Mouse (Mus musculus) intestine, embryonic 15.5 days (tissue): Measurements from ENCODE around the gene Pax6. TPM values are rescaled to one million over a fixed set of nuclear protein-coding genes. Genes with fewer than 3 reads are reported as not detected.
A peak's percentile ranks its signal among the peaks of the same experiment; 100 is the strongest.

ENCODE experiments used
- ATAC-seq: fragments of 200-750 bp; cut with Nextera tagmentation; 2 replicates; pipeline ENCODE4 v1.8.0; 2017; ENCODE audit warnings: moderate TSS enrichment, moderate library complexity
- H3K27ac ChIP-seq: fragments of 300-500 bp; sonication (generic); 2 replicates; pipeline ENCODE4 v1.5.1; 2015; ENCODE audit warnings: mild to moderate bottlenecking, inconsistent platforms
- H3K27me3 ChIP-seq: fragments of 300-500 bp; sonication (generic); replicated peaks from 2 replicates; pipeline ENCODE4 v1.6.1; 2015; ENCODE audit warnings: inconsistent platforms
- H3K36me3 ChIP-seq: fragments of 300-500 bp; sonication (generic); 2 replicates; pipeline ENCODE4 v1.6.1; 2015; ENCODE audit warnings: inconsistent platforms
- H3K4me1 ChIP-seq: fragments of 300-500 bp; sonication (generic); replicated peaks from 2 replicates; pipeline ENCODE4 v1.6.1; 2015; ENCODE audit warnings: inconsistent platforms
- H3K4me2 ChIP-seq: fragments of 300-500 bp; sonication (generic); replicated peaks from 2 replicates; pipeline ENCODE4 v1.6.1; 2015; ENCODE audit warnings: mild to moderate bottlenecking, inconsistent platforms
- H3K4me3 ChIP-seq: fragments of 300-500 bp; sonication (generic); replicated peaks from 2 replicates; pipeline ENCODE4 v1.5.1; 2015; ENCODE audit warnings: inconsistent platforms
- H3K9ac ChIP-seq: fragments of 300-500 bp; sonication (generic); 2 replicates; pipeline ENCODE4 v1.6.1; 2015; ENCODE audit warnings: inconsistent platforms
- H3K9me3 ChIP-seq: fragments of 300-500 bp; sonication (generic); 2 replicates; pipeline ENCODE4 v1.6.1; 2016; ENCODE audit warnings: inconsistent platforms
- WGBS: fragments of 180-500 bp; shearing (Covaris S2); methylation state at CpG from one replicate; pipeline ENCODE4 v1.1.7; 2015; 5-methylcytosine and 5-hydroxymethylcytosine counted together
- polyA plus RNA-seq: library from polyadenylated mRNA; unstranded; fragments of >200 nt; fragmentation: Nextera tagmentation; extraction: Ambion mirVana; gene quantifications from 2 replicates; pipeline ENCODE4 v1.2.1, GENCODE M21; 2015

Pax6 gene
- polyA plus RNA-seq, 1 experiment from 2014 or later, result 2.8 TPM

DNA sequence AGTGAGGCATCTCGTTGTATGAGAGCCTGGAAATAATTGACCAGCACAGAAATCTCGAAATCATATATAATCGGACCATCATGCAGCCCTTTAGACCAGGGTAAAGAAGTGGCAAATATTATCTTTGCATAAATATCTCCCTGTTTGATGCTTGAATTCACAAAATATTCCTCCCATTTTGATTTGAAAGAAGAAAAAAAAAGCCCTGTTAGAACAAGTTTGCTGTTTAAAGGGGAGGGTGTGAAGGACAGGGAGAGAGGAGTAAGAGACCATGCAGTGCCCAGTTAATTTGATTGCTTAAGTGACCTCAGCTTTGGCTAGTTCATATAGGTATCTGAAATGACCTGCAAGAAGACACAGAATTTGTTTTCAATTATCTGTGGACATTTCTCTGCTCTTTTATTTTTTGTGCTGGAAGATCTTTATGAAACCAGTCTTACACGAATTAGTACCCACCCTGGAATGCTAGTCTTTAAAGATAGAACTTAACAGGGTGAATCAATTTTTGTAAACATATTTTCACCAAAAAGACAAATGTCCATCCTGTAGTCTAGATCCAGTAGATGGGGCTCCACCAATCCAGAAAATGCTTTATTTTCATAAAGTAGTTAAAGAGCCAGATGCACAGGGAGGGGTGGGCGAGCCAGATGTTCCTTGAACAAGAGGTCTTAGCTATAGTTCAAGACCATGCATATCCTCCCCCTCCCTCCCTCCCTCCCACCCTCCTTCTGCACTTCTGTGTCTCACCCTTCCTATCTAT lies 3.0 kb upstream of the Pax6 start:
- peaks cover 17% of the 10 kb centered on the region for H3K4me1 ChIP-seq
- H3K4me2 ChIP-seq, result no peak overlapping the region
- no peaks in the 10 kb centered on the region for H3K9me3 ChIP-seq
- H3K27me3 ChIP-seq, result peaks cover 99% of the 10 kb centered on the region
- H3K27ac ChIP-seq, result no peak overlapping the region
- no peak overlapping the region for H3K9ac ChIP-seq
- 8% methylated on average over 5 of the region's 5 CpGs for WGBS
- no peak for ATAC-seq
- H3K4me3 ChIP-seq, result no peak overlapping the region
- no peaks in the 10 kb centered on the region for H3K36me3 ChIP-seq

DNA sequence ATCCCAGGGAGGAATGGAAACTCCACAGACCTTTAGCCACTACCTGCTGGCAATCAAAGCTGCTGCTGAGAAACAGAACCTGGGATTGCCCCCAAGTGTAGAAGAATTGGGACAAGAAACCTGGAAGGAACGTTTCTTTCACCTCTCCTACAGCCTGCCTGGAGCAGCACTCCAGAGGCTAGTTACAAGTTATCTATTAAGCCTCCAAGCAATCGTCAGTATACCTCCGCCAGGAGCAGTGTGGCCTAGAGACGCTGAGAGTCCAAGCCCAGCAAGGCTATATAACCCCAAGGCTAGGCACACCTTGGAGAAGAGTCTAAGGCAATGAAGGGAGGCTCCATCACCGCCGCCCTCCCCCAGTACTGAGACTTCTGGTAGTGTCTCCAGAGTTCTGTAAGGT lies 2.4 kb upstream of the Pax6 start:
- Histone ChIP-seq H3K27me3 (peaks cover 98% of the 10 kb centered on the region), H3K9ac (no peak overlapping the region), H3K27ac (no peak overlapping the region), H3K4me1 (peaks cover 17% of the 10 kb centered on the region), H3K4me2 (0 out of 2 replicates have a peak overlapping the region, but pooled peaks have one; percentile 7), H3K9me3 (no peaks in the 10 kb centered on the region), H3K4me3 (no peak overlapping the region), H3K36me3 (no peaks in the 10 kb centered on the region)
- 3% methylated on average over 6 of the region's 6 CpGs for WGBS
- peak; percentile 16; the same call in 1 of the 2 replicates for ATAC-seq

DNA sequence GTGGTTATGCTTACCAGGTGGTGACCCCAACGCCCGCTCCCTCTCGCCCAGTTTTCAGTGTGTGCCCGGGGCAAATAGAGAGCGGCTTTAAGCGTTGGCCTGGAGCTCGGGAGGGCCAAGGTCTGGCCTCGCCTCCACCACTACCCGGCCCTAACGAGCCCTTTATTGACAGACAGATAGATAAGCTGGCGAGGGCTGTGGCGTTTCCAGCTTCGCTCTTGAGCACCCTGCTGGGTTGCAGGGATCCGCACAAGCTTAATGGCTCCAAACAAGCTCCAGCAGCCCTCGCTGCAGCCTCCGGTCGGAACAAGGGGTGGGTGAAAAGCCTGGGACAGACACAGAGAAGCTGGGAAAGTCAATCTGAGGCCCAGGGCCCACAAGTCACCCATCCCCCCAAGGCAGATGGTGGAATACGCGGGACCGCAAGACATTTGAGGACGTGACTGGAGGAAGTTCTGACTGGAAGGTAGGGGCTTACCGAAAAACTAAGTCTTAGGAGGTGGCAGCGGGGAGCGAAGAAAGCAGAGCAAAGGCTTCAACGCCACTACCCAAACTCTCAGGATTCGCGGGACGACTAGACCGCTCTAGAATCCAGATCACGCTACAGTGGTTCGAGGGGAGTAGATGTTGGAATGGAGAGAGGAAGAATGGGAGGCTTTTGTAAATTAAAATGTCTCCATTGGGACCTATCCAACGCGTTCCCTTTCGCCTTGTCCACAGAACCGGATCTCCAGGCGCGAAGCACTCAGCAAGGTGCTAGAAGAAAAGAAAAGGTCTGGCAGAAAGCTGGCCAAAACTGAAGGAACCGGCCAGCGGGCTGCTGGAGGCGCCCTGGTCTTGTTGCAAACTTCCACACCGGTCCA lies 1.7 kb upstream of the Pax6 start:
- Histone ChIP-seq H3K4me1 (peaks cover 17% of the 10 kb centered on the region), H3K27me3 (peaks cover 98% of the 10 kb centered on the region), H3K27ac (no peak overlapping the region), H3K4me2 (peak overlapping the region; percentile 7; the same call in 1 of the 2 replicates), H3K9me3 (no peaks in the 10 kb centered on the region), H3K4me3 (no peak overlapping the region), H3K36me3 (no peaks in the 10 kb centered on the region), H3K9ac (no peak overlapping the region)
- peak; percentile 60; the same call in 1 of the 2 replicates for ATAC-seq
- 1% methylated on average over 41 of the region's 41 CpGs for WGBS

DNA sequence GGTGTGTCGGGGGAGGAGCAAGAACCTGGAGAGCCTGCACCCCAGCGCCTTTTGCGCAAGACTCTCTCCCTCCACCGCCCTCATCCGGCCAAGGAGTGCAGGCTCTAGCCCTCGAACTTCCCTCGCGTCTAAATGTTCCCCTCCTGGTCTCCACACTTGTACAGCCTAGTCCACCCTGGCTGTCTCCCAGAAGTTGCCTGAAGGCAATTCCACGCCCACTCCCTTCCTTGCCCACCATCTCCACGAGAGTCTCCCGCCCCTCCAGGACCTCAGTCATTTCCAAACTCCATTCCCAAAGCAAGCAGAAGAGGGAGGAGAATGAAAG lies 1.1 kb upstream of the Pax6 start:
- H3K27ac ChIP-seq, result no peak overlapping the region
- no peak overlapping the region for H3K4me2 ChIP-seq
- H3K27me3 ChIP-seq, result peaks cover 98% of the 10 kb centered on the region
- WGBS, result 0% methylated on average over 11 of the region's 11 CpGs
- no peaks in the 10 kb centered on the region for H3K36me3 ChIP-seq
- no peak overlapping the region for H3K4me3 ChIP-seq
- no peak overlapping the region for H3K9ac ChIP-seq
- H3K4me1 ChIP-seq, result peaks cover 17% of the 10 kb centered on the region
- ATAC-seq, result peak; percentile 34; the same call in 1 of the 2 replicates
- H3K9me3 ChIP-seq, result no peaks in the 10 kb centered on the region

DNA sequence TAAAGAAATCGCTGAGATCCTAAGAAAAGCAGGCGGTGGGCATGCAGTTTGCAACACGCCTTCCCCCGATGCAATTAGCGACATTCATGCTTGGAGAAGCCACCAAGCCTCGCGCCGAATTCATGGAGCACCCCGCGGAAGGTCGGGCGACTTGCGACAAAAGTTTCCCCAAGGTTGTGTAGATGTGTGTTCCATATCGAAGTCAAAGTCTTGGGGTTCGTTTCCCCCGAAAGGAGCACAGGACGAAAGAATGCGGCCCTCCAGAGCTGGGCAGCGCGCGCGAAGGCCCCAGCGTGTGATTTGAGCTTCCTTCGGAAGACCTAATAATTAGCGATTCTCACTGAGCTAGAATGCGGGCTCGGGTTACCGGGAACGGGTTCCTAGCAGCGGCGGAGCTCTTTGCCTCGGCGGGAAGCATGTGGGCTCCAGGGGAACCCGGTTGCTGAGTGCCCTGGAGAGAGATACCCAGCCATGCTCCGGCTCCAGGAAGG lies 716 bp downstream of the Pax6 start:
- under 1% methylated on average over 35 of the region's 35 CpGs for WGBS
- ATAC-seq, result no peak
- Histone ChIP-seq H3K9me3 (no peaks in the 10 kb centered on the region), H3K4me2 (no peak overlapping the region), H3K36me3 (no peaks in the 10 kb centered on the region), H3K27me3 (peaks cover 98% of the 10 kb centered on the region), H3K4me1 (peaks cover 24% of the 10 kb centered on the region), H3K4me3 (no peak overlapping the region; the same call in 1 of the 2 replicates), H3K9ac (no peak overlapping the region), H3K27ac (no peak overlapping the region)

DNA sequence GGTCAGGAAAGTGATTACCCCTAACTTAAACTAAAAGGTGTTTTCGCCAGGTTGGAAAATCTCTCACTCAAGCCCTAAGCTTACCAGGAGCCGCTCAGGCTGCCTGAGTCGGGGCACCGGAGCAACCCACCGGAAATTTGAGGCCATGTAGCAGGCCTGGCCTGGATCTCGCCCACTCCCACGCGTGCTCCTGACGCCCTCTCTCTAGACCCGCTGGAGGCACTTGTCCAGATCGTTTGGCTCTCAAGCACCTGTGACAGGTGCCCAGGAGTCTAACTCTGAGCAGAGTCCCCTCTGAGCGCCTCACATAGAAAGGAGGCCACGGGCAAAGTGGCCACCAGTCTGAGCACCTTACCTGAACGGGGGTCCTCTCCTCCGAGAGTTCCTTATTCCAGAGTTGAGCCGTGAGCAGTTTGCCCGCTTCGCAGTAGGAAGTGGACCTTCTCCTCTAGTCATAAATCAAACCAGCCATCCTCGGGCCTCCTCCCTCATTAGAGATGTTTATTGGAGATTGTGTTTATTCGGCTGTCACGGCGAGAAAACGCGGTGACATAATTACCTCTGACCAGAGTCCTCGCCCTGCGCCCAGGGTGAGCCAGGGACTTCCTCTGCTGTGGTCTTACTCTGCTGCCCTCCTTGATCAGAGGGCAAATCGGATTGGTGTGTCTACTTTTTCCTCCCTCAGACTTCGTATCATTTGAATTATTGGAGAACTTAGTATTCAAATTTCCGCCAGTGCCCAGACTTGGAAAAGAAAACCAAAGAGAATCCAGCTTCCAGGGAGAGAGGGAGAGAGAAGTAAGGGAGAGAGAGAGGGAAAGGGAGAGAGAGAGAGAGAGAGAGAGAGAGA lies 1.4 kb downstream of the Pax6 start:
- 0 out of 2 replicates have a peak, but pooled peaks have one; percentile 16 for ATAC-seq
- Histone ChIP-seq H3K9ac (no peak overlapping the region), H3K4me3 (no peak overlapping the region), H3K27ac (no peak overlapping the region), H3K4me1 (peaks cover 30% of the 10 kb centered on the region), H3K36me3 (no peaks in the 10 kb centered on the region), H3K9me3 (no peaks in the 10 kb centered on the region), H3K4me2 (no peak overlapping the region), H3K27me3 (peaks cover 98% of the 10 kb centered on the region)
- under 1% methylated on average over 29 of the region's 29 CpGs for WGBS

DNA sequence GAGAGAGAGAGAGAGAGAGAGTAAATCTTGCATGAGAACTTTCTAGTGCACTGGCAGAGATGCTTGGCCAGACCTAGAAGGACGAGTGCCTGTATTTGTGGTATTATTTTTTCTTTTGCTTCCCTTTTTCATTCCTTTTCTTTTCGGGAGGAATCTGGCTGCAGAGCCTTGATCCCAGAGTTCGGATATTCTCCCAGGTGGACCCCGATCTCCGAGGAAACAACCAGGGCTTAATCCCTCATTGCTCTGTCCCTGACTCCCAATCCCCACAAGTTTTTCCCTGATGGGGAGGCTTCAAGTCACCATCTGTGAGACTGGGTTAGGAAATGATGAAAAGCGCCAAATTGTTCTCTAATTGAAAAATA lies 2.0 kb downstream of the Pax6 start:
- H3K27ac ChIP-seq, result no peak overlapping the region
- H3K36me3 ChIP-seq, result no peaks in the 10 kb centered on the region
- peaks cover 98% of the 10 kb centered on the region for H3K27me3 ChIP-seq
- no peak overlapping the region for H3K9ac ChIP-seq
- ATAC-seq, result no peak
- peaks cover 35% of the 10 kb centered on the region for H3K4me1 ChIP-seq
- no peaks in the 10 kb centered on the region for H3K9me3 ChIP-seq
- H3K4me3 ChIP-seq, result no peak overlapping the region
- H3K4me2 ChIP-seq, result no peak overlapping the region
- 5% methylated on average over 6 of the region's 6 CpGs for WGBS

DNA sequence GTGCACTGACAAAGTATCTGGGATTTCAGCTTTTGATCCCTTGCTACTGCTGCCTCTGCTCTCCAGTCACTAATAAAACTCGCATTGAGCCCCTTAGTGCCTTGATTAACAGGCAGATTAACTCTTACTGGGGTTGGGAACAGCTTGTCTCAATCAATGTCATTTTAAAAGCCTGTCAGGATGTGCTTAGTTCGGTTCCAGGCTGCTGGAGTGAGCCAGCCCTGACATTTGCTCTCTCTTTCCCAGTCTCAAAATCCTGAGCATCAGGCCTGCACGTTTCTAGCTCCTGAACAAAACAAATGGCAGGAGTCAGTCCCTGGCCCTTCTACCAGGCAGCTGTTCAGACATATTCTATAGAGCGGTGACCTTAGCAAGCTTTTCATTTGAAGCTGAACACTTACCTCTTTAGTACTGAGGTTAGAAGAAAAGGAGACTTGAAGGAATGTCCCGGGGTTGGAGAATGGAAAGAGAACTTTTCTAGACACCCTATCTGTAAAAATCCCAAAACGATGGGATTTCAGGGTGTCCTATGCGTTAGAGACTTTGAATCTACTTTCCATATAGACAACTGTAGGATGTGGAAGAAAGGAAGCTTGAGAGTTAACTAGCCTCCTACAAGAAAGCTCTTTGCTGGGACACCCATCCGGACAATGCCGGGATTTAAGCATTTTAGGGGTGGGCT lies 2.6 kb downstream of the Pax6 start:
- ATAC-seq, result no peak
- Histone ChIP-seq H3K9me3 (no peaks in the 10 kb centered on the region), H3K4me3 (no peak overlapping the region), H3K9ac (no peak overlapping the region), H3K27me3 (peaks cover 96% of the 10 kb centered on the region), H3K4me1 (peaks cover 39% of the 10 kb centered on the region), H3K36me3 (no peaks in the 10 kb centered on the region), H3K4me2 (no peak overlapping the region), H3K27ac (no peak overlapping the region)
- WGBS, result 1% methylated on average over 9 of the region's 9 CpGs

DNA sequence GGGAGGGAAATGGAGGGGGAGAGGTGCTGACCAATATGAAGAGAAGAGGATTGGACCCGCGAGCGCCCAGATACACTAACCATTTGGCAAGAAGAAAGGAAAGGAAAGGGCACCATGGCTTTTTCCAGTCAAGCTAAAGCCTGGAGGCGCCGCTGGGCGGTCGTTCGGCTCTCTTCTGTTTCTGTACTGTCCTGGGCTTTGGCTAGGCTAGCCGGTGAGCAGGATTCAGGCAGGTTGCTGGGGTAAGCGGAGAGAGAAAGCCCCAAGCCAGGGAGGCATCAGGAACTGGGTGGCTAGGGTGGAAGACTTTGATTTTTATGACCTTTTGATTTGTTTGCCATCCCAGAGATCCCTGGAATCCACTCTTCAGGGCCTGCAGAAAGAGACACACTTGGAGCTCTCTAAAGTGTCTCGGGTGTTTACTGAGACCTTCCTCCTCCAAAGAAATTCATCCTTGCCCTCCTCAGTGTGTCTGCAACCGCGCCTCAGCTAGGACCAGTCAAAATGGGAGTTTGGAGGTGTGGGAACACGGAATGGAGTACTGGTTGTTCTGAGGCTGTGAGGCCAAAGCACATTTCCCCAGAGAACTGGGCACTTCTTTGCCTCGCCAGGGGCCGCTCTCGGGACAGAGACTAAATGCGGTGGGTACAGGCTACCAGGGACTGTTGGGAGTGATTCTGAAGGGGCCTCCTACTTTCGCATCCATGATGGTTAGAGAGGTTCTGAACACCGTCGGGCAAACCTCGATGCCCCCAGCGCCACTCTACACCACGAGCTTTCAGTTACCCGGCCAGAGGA lies 3.3 kb downstream of the Pax6 start:
- no peak for ATAC-seq
- 1% methylated on average over 25 of the region's 25 CpGs for WGBS
- Histone ChIP-seq H3K27ac (no peak overlapping the region), H3K36me3 (no peaks in the 10 kb centered on the region), H3K9ac (no peak overlapping the region), H3K4me3 (no peak overlapping the region), H3K4me1 (peaks cover 36% of the 10 kb centered on the region), H3K4me2 (no peak overlapping the region), H3K9me3 (no peaks in the 10 kb centered on the region), H3K27me3 (peaks cover 96% of the 10 kb centered on the region)

DNA sequence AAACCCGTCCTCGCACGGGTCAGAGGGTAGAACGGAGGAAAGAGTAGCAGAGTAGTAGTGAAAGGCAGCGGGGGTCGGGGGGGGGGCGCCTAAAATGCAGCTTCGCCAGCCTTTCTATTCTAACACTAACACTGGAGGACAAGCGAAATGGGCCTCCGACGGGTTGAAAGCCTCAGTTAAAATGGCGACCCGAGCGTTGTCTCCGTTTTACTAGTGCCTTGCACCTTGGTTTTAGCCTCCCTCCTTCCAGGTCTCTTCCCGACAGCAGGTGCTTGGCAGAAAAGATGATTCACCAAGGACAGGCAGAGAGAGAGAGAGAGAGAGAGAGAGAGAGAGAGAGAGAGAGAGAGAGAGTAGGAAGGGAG lies 3.9 kb downstream of the Pax6 start:
- no peak for ATAC-seq

DNA sequence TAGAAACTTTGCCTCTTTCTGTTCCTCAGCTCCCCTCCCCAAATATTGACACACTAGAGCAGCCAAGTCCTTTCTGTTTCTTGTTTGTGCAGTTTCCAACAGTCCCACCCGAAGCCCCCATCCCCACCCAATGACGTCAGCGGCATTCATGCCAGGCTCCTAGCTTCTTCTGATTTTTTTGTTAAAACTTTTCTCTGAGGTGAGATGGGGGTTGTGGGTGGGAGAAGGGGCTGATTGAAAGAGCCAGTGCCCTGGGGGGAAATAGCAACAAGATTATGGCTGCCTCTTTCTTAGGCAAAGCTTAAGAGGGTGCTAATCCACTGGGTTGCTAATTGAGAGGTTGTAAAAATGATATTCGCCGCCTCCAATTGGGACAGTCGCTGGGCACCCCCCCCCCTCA lies 4.4 kb downstream of the Pax6 start:
- Histone ChIP-seq H3K27me3 (peaks cover 92% of the 10 kb centered on the region), H3K4me2 (no peak overlapping the region), H3K4me1 (peaks cover 36% of the 10 kb centered on the region), H3K36me3 (no peaks in the 10 kb centered on the region), H3K27ac (no peak overlapping the region), H3K9ac (no peak overlapping the region), H3K4me3 (no peak overlapping the region), H3K9me3 (no peaks in the 10 kb centered on the region)
- WGBS, result under 1% methylated on average over 6 of the region's 6 CpGs
- ATAC-seq, result no peak

More for the DNA sequence above, 3.9 kb downstream of the Pax6 start:
- Histone ChIP-seq H3K27me3 (peaks cover 94% of the 10 kb centered on the region), H3K27ac (no peak overlapping the region), H3K9me3 (no peaks in the 10 kb centered on the region), H3K4me2 (no peak overlapping the region), H3K4me3 (no peak overlapping the region), H3K9ac (no peak overlapping the region), H3K4me1 (peaks cover 36% of the 10 kb centered on the region), H3K36me3 (no peaks in the 10 kb centered on the region)
- 2% methylated on average over 16 of the region's 16 CpGs for WGBS
